Mouse (Mus musculus): ENCODE results near the gene Slc23a2. TPM values are rescaled to one million over a fixed set of nuclear protein-coding genes. Genes with fewer than 3 reads are reported as not detected.

Gene Slc23a2
- polyA plus RNA-seq, 1 experiment from 2014 or later = 9.7 TPM

- Histone ChIP-seq H3K27ac (replicated peaks; ENCODE audit: low read depth, low read length) (no peak overlapping the region), H3K4me2 (ENCODE audit: low read depth, severe bottlenecking) (no peak overlapping the region), H3K9ac (ENCODE audit: low read length) (no peak overlapping the region), H3K27me3 (ENCODE audit: control insufficient read depth, insufficient read depth, low read length) (no peaks in the 10 kb centered on the region), H3K4me1 (ENCODE audit: control insufficient read depth, insufficient read depth, low read length) (peaks cover 12% of the 10 kb centered on the region), H3K36me3 (ENCODE audit: control insufficient read depth, insufficient read depth, low read length) (no peaks in the 10 kb centered on the region), H3K4me3 (ENCODE audit: low read depth, low read length) (no peak overlapping the region), H3K9me3 (ENCODE audit: control insufficient read depth, low read length) (no peaks in the 10 kb centered on the region)
- DNase-seq (ENCODE audit: low spot score) = no peak
- 91% methylated on average over 4 of the region's 4 CpGs for WGBS
- ATAC-seq (ENCODE audit: insufficient number of reproducible peaks, low FRiP score, low TSS enrichment, low read depth) = no peak
These were observed 97.5 kb downstream of the Slc23a2 start for GRCm38 (mm10) chr2:132047364-132047763.

- no peak for DNase-seq (ENCODE audit: low spot score)
- Histone ChIP-seq H3K9me3 (ENCODE audit: control insufficient read depth, low read length) (no peaks in the 10 kb centered on the region), H3K27me3 (ENCODE audit: control insufficient read depth, insufficient read depth, low read length) (no peaks in the 10 kb centered on the region), H3K36me3 (ENCODE audit: control insufficient read depth, insufficient read depth, low read length) (no peaks in the 10 kb centered on the region), H3K27ac (replicated peaks; ENCODE audit: low read depth, low read length) (no peak overlapping the region), H3K4me3 (ENCODE audit: low read depth, low read length) (no peak overlapping the region), H3K4me2 (ENCODE audit: low read depth, severe bottlenecking) (no peak overlapping the region), H3K4me1 (ENCODE audit: control insufficient read depth, insufficient read depth, low read length) (peaks cover 12% of the 10 kb centered on the region), H3K9ac (ENCODE audit: low read length) (no peak overlapping the region)
- ATAC-seq (ENCODE audit: insufficient number of reproducible peaks, low FRiP score, low TSS enrichment, low read depth) = no peak
- 92% methylated on average over 4 of the region's 4 CpGs for WGBS
These were observed 98.2 kb downstream of the Slc23a2 start for GRCm38 (mm10) chr2:132046659-132047058.

GRCm38 (mm10) chr2:132044320-132045274 is 100.3 kb downstream of the Slc23a2 start:
- no peaks in the 10 kb centered on the region for H3K9me3 ChIP-seq (ENCODE audit: control insufficient read depth, low read length)
- DNase-seq (ENCODE audit: low spot score) (no peak), ATAC-seq (ENCODE audit: insufficient number of reproducible peaks, low FRiP score, low TSS enrichment, low read depth) (no peak)
- no peaks in the 10 kb centered on the region for H3K27me3 ChIP-seq (ENCODE audit: control insufficient read depth, insufficient read depth, low read length)
- no peaks in the 10 kb centered on the region for H3K36me3 ChIP-seq (ENCODE audit: control insufficient read depth, insufficient read depth, low read length)
- peaks cover 12% of the 10 kb centered on the region for H3K4me1 ChIP-seq (ENCODE audit: control insufficient read depth, insufficient read depth, low read length)
- no peak overlapping the region for H3K27ac ChIP-seq (replicated peaks; ENCODE audit: low read depth, low read length)
- no peak overlapping the region for H3K4me3 ChIP-seq (ENCODE audit: low read depth, low read length)
- H3K9ac ChIP-seq (ENCODE audit: low read length) = no peak overlapping the region
- H3K4me2 ChIP-seq (ENCODE audit: low read depth, severe bottlenecking) = no peak overlapping the region
- WGBS = 86% methylated on average over 15 of the region's 15 CpGs

- peak overlapping the region; percentile 76; the same call in 1 of the 2 replicates for H3K27ac ChIP-seq (replicated peaks; ENCODE audit: low read depth, low read length)
- 22% methylated on average over 13 of the region's 13 CpGs for WGBS
- H3K9me3 ChIP-seq (ENCODE audit: control insufficient read depth, low read length) = no peaks in the 10 kb centered on the region
- H3K36me3 ChIP-seq (ENCODE audit: control insufficient read depth, insufficient read depth, low read length) = no peaks in the 10 kb centered on the region
- ATAC-seq (ENCODE audit: insufficient number of reproducible peaks, low FRiP score, low TSS enrichment, low read depth) (peak; percentile 59; the same call in 1 of the 2 replicates), DNase-seq (ENCODE audit: low spot score) (peak; percentile 71)
- no peaks in the 10 kb centered on the region for H3K27me3 ChIP-seq (ENCODE audit: control insufficient read depth, insufficient read depth, low read length)
- H3K4me3 ChIP-seq (ENCODE audit: low read depth, low read length) = no peak overlapping the region
- H3K4me2 ChIP-seq (ENCODE audit: low read depth, severe bottlenecking) = peak overlapping the region; percentile 24
- peaks cover 12% of the 10 kb centered on the region for H3K4me1 ChIP-seq (ENCODE audit: control insufficient read depth, insufficient read depth, low read length)
- no peak overlapping the region for H3K9ac ChIP-seq (ENCODE audit: low read length)
These were observed 101.7 kb downstream of the Slc23a2 start for GRCm38 (mm10) chr2:132043101-132043621.

- no peaks in the 10 kb centered on the region for H3K27me3 ChIP-seq (ENCODE audit: control insufficient read depth, insufficient read depth, low read length)
- H3K9ac ChIP-seq (ENCODE audit: low read length) = no peak overlapping the region
- no peak overlapping the region for H3K27ac ChIP-seq (replicated peaks; ENCODE audit: low read depth, low read length)
- H3K4me2 ChIP-seq (ENCODE audit: low read depth, severe bottlenecking) = no peak overlapping the region
- WGBS = 55% methylated on average over 7 of the region's 7 CpGs
- peaks cover 12% of the 10 kb centered on the region for H3K4me1 ChIP-seq (ENCODE audit: control insufficient read depth, insufficient read depth, low read length)
- no peak overlapping the region for H3K4me3 ChIP-seq (ENCODE audit: low read depth, low read length)
- ATAC-seq (ENCODE audit: insufficient number of reproducible peaks, low FRiP score, low TSS enrichment, low read depth) (no peak), DNase-seq (ENCODE audit: low spot score) (no peak)
- no peaks in the 10 kb centered on the region for H3K9me3 ChIP-seq (ENCODE audit: control insufficient read depth, low read length)
- H3K36me3 ChIP-seq (ENCODE audit: control insufficient read depth, insufficient read depth, low read length) = no peaks in the 10 kb centered on the region
These were observed 105.0 kb downstream of the Slc23a2 start for GRCm38 (mm10) chr2:132039894-132040293.

- no peaks in the 10 kb centered on the region for H3K27me3 ChIP-seq (ENCODE audit: control insufficient read depth, insufficient read depth, low read length)
- ATAC-seq (ENCODE audit: insufficient number of reproducible peaks, low FRiP score, low TSS enrichment, low read depth) (no peak), DNase-seq (ENCODE audit: low spot score) (no peak)
- H3K9me3 ChIP-seq (ENCODE audit: control insufficient read depth, low read length) = no peaks in the 10 kb centered on the region
- H3K36me3 ChIP-seq (ENCODE audit: control insufficient read depth, insufficient read depth, low read length) = no peaks in the 10 kb centered on the region
- WGBS = 80% methylated on average over 5 of the region's 5 CpGs
- H3K27ac ChIP-seq (replicated peaks; ENCODE audit: low read depth, low read length) = no peak overlapping the region
- no peak overlapping the region for H3K4me2 ChIP-seq (ENCODE audit: low read depth, severe bottlenecking)
- no peak overlapping the region for H3K9ac ChIP-seq (ENCODE audit: low read length)
- no peak overlapping the region for H3K4me3 ChIP-seq (ENCODE audit: low read depth, low read length)
- no peaks in the 10 kb centered on the region for H3K4me1 ChIP-seq (ENCODE audit: control insufficient read depth, insufficient read depth, low read length)
These were observed 108.6 kb downstream of the Slc23a2 start for GRCm38 (mm10) chr2:132036326-132036725.

GRCm38 (mm10) chr2:132035470-132035835 is 109.5 kb downstream of the Slc23a2 start:
- Histone ChIP-seq H3K9me3 (ENCODE audit: control insufficient read depth, low read length) (no peaks in the 10 kb centered on the region), H3K4me3 (ENCODE audit: low read depth, low read length) (no peak overlapping the region), H3K36me3 (ENCODE audit: control insufficient read depth, insufficient read depth, low read length) (no peaks in the 10 kb centered on the region), H3K4me2 (ENCODE audit: low read depth, severe bottlenecking) (no peak overlapping the region), H3K27me3 (ENCODE audit: control insufficient read depth, insufficient read depth, low read length) (peaks cover 2% of the 10 kb centered on the region; the same call in 1 of the 2 replicates), H3K9ac (ENCODE audit: low read length) (no peak overlapping the region), H3K4me1 (ENCODE audit: control insufficient read depth, insufficient read depth, low read length) (no peaks in the 10 kb centered on the region), H3K27ac (replicated peaks; ENCODE audit: low read depth, low read length) (no peak overlapping the region)
- DNase-seq (ENCODE audit: low spot score) (no peak), ATAC-seq (ENCODE audit: insufficient number of reproducible peaks, low FRiP score, low TSS enrichment, low read depth) (no peak)
- 78% methylated on average over 11 of the region's 11 CpGs for WGBS

- no peak for DNase-seq (ENCODE audit: low spot score)
- Histone ChIP-seq H3K36me3 (ENCODE audit: control insufficient read depth, insufficient read depth, low read length) (no peaks in the 10 kb centered on the region), H3K27ac (replicated peaks; ENCODE audit: low read depth, low read length) (no peak overlapping the region), H3K4me2 (ENCODE audit: low read depth, severe bottlenecking) (no peak overlapping the region), H3K4me3 (ENCODE audit: low read depth, low read length) (no peak overlapping the region), H3K9ac (ENCODE audit: low read length) (no peak overlapping the region), H3K9me3 (ENCODE audit: control insufficient read depth, low read length) (no peaks in the 10 kb centered on the region), H3K4me1 (ENCODE audit: control insufficient read depth, insufficient read depth, low read length) (no peaks in the 10 kb centered on the region), H3K27me3 (ENCODE audit: control insufficient read depth, insufficient read depth, low read length) (peaks cover 2% of the 10 kb centered on the region; the same call in 1 of the 2 replicates)
- no peak for ATAC-seq (ENCODE audit: insufficient number of reproducible peaks, low FRiP score, low TSS enrichment, low read depth)
- 77% methylated on average over 4 of the region's 4 CpGs for WGBS
These were observed 110.1 kb downstream of the Slc23a2 start for GRCm38 (mm10) chr2:132034590-132035469.
